Mouse (Mus musculus): ENCODE measurements around the gene Dpt.

The Dpt gene

GRCm38 (mm10) chr1:164821307-164821706 is 24.9 kb downstream of the Dpt start:
- DNase-seq: no peak

- no peak for DNase-seq
These were observed 25.4 kb downstream of the Dpt start for GRCm38 (mm10) chr1:164821821-164822220.

GRCm38 (mm10) chr1:164822268-164822667 is 25.8 kb downstream of the Dpt start:
- DNase-seq: no peak

- DNase-seq: no peak
These were observed 28.5 kb downstream of the Dpt start for GRCm38 (mm10) chr1:164824896-164825295.

- no peak for DNase-seq
These were observed 33.4 kb downstream of the Dpt start for GRCm38 (mm10) chr1:164829881-164830280.

- DNase-seq: no peak
These were observed 36.0 kb downstream of the Dpt start for GRCm38 (mm10) chr1:164832459-164832858.

- no peak for DNase-seq
These were observed 52.3 kb downstream of the Dpt start for GRCm38 (mm10) chr1:164848616-164849265.

GRCm38 (mm10) chr1:164855700-164856099 is 59.3 kb downstream of the Dpt start:
- peak; percentile 54 to 70 for DNase-seq

GRCm38 (mm10) chr1:164859952-164860351 is 63.5 kb downstream of the Dpt start:
- DNase-seq: no peak

- no peak for DNase-seq
These were observed 64.3 kb downstream of the Dpt start for GRCm38 (mm10) chr1:164860782-164861181.

- no peak for DNase-seq
These were observed 65.1 kb downstream of the Dpt start for GRCm38 (mm10) chr1:164861501-164861900.

- DNase-seq: no peak
These were observed 66.8 kb downstream of the Dpt start for GRCm38 (mm10) chr1:164862946-164863883.

- DNase-seq: no peak
These were observed 68.2 kb downstream of the Dpt start for GRCm38 (mm10) chr1:164864666-164865065.

- DNase-seq: peak; percentile 51 to 60
These were observed 74.2 kb downstream of the Dpt start for GRCm38 (mm10) chr1:164870694-164871093.
